Mouse (Mus musculus) ES-Bruce4 (cell line): ENCODE results near the gene Slc8a1.

Experiments used
- CTCF ChIP-seq: IDR thresholded peaks from one replicate; pipeline ENCODE4 v1.8.1; 2011; ENCODE audit warnings: low read depth, low read length
- EP300 ChIP-seq: IDR thresholded peaks from 2 replicates; pipeline ENCODE4 v1.6.1; 2011; ENCODE audit warnings: low read depth, low read length; ENCODE audit not compliant: insufficient read depth

- TF ChIP-seq CTCF (no peak), EP300 (no peak)
Observed at GRCm38 (mm10) chr17:81497919-81498318, 240.3 kb downstream of the Slc8a1 start.
